Mouse (Mus musculus): ENCODE results near the gene Fastkd3. TPM values are rescaled to one million over a fixed set of nuclear protein-coding genes. Genes with fewer than 3 reads are reported as not detected.

Fastkd3 gene
- polyA plus RNA-seq, 1 experiment from 2014 or later, result 38.4 TPM

DNA sequence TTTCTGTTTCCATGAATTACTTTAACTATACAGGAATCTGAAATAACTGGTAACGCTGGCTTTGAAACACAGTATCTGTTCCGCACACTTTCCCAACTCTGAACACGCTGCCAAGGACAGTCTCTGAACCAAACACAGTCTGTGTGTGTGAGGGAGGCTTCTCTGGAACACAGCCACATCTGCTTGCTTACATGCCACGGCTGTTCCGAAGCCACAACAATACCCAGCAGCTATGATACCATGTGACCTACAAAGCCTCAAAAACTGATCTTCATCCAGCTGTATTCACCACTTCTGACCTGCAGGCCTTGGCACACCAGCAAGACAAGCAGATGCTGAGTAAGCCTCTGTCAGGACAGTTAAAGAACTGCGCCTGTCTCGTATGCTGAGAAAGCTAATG, 4.1 kb upstream of the Fastkd3 start:
- no peak for ATAC-seq (ENCODE audit: low FRiP score)
- Histone ChIP-seq H3K27ac (ENCODE audit: low read depth, low read length) (no peak overlapping the region), H3K4me3 (ENCODE audit: low read depth, low read length) (no peak overlapping the region), H3K36me3 (ENCODE audit: control insufficient read depth, insufficient read depth, low read length) (0 out of 2 replicates have a peak, but pooled peaks cover 2% of the 10 kb centered on the region), H3K4me2 (replicated peaks; ENCODE audit: low read depth, low read length) (no peak overlapping the region), H3K27me3 (ENCODE audit: control insufficient read depth, insufficient read depth, low read length) (no peaks in the 10 kb centered on the region), H3K9ac (ENCODE audit: low read depth, low read length) (no peak overlapping the region), H3K9me3 (ENCODE audit: control insufficient read depth, low read length) (no peaks in the 10 kb centered on the region), H3K4me1 (replicated peaks; ENCODE audit: control insufficient read depth, insufficient read depth, low read length) (no peaks in the 10 kb centered on the region)
- DNase-seq (ENCODE audit: low spot score), result no peak
- WGBS, result 91% methylated on average over 7 of the region's 7 CpGs

DNA sequence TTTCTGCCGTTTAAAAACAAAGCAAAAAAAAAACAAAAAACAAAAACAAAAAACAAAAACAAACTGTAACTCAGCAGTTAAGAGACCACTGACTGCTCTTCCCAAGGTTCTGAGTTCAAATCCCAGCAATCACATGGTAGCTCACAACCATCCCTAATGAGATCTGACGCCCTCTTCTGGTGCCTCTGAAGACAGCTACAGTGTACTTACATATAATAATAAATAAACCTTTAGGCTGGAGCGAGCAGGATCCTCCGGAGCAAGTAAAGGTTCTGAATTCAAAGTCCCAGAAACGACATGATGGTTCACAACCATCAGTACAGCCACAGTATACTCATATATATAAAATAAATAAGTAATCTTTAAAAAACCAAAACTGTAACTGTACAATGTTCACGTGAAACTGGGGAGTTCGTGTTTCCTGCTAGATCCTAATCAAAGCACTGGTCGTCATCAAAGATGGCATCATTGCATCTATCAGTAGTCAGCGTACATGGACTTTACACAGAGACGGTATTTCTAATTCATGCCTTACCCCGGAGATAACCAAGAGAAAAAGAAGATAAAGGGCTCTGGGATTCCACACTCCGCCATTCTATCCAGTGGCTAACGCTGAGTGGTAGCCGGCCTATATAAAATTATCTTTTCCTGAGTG, 821 bp upstream of the Fastkd3 start:
- no peak for DNase-seq (ENCODE audit: low spot score)
- H3K27ac ChIP-seq (ENCODE audit: low read depth, low read length), result no peak overlapping the region
- peak overlapping the region; percentile 82 for H3K9ac ChIP-seq (ENCODE audit: low read depth, low read length)
- WGBS, result 28% methylated on average over 14 of the region's 14 CpGs
- no peaks in the 10 kb centered on the region for H3K4me1 ChIP-seq (replicated peaks; ENCODE audit: control insufficient read depth, insufficient read depth, low read length)
- no peaks in the 10 kb centered on the region for H3K9me3 ChIP-seq (ENCODE audit: control insufficient read depth, low read length)
- peak overlapping the region; percentile 76 for H3K4me2 ChIP-seq (replicated peaks; ENCODE audit: low read depth, low read length)
- peak overlapping the region; percentile 70 for H3K4me3 ChIP-seq (ENCODE audit: low read depth, low read length)
- ATAC-seq (ENCODE audit: low FRiP score), result no peak; the same call in 1 of the 2 replicates
- no peaks in the 10 kb centered on the region for H3K27me3 ChIP-seq (ENCODE audit: control insufficient read depth, insufficient read depth, low read length)
- no peaks in the 10 kb centered on the region for H3K36me3 ChIP-seq (ENCODE audit: control insufficient read depth, insufficient read depth, low read length)

- no peak; the same call in 1 of the 2 replicates for ATAC-seq (ENCODE audit: low FRiP score)
- Histone ChIP-seq H3K27ac (ENCODE audit: low read depth, low read length) (no peak overlapping the region), H3K9me3 (ENCODE audit: control insufficient read depth, low read length) (no peaks in the 10 kb centered on the region)
These were observed 415 bp downstream of the Fastkd3 start for GRCm38 (mm10) chr13:68582517-68582780.

DNA sequence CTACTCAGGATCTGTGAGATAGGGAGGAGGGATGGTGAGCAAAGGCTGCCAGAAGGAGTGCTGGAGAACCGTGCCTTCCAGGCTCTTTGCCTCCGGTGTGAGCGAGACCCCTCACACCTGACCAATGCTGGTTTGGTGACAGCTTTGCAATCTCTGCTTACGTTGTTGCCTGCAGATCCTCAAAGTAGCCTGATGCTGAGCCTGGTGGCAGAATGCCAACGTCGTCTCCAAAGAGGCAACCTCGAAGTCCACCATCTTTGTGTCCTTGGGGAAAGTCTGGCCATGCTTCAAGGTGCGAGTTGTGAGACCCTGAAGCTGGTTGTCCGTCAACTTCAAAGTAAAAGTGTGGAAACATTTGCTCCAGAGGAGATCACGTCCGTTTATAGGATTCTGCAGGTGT, 1.9 kb downstream of the Fastkd3 start:
- DNase-seq (ENCODE audit: low spot score), result no peak
- no peak overlapping the region for H3K4me2 ChIP-seq (replicated peaks; ENCODE audit: low read depth, low read length)
- ATAC-seq (ENCODE audit: low FRiP score), result no peak
- H3K27ac ChIP-seq (ENCODE audit: low read depth, low read length), result no peak overlapping the region
- H3K27me3 ChIP-seq (ENCODE audit: control insufficient read depth, insufficient read depth, low read length), result no peaks in the 10 kb centered on the region
- H3K9me3 ChIP-seq (ENCODE audit: control insufficient read depth, low read length), result no peaks in the 10 kb centered on the region
- 0 out of 2 replicates have a peak, but pooled peaks cover 2% of the 10 kb centered on the region for H3K36me3 ChIP-seq (ENCODE audit: control insufficient read depth, insufficient read depth, low read length)
- H3K9ac ChIP-seq (ENCODE audit: low read depth, low read length), result no peak overlapping the region
- no peak overlapping the region for H3K4me3 ChIP-seq (ENCODE audit: low read depth, low read length)
- H3K4me1 ChIP-seq (replicated peaks; ENCODE audit: control insufficient read depth, insufficient read depth, low read length), result no peaks in the 10 kb centered on the region
- 95% methylated on average over 11 of the region's 11 CpGs for WGBS

More at GRCm38 (mm10) chr13:68582517-68582780, 415 bp downstream of the Fastkd3 start:
- under 1% methylated on average over 11 of the region's 11 CpGs for WGBS
- DNase-seq (ENCODE audit: low spot score), result no peak
- no peaks in the 10 kb centered on the region for H3K4me1 ChIP-seq (replicated peaks; ENCODE audit: control insufficient read depth, insufficient read depth, low read length)
- peak overlapping the region; percentile 70 for H3K4me3 ChIP-seq (ENCODE audit: low read depth, low read length)
- peak overlapping the region; percentile 76 for H3K4me2 ChIP-seq (replicated peaks; ENCODE audit: low read depth, low read length)
- H3K27me3 ChIP-seq (ENCODE audit: control insufficient read depth, insufficient read depth, low read length), result no peaks in the 10 kb centered on the region
- no peaks in the 10 kb centered on the region for H3K36me3 ChIP-seq (ENCODE audit: control insufficient read depth, insufficient read depth, low read length)
- peak overlapping the region; percentile 82 for H3K9ac ChIP-seq (ENCODE audit: low read depth, low read length)

DNA sequence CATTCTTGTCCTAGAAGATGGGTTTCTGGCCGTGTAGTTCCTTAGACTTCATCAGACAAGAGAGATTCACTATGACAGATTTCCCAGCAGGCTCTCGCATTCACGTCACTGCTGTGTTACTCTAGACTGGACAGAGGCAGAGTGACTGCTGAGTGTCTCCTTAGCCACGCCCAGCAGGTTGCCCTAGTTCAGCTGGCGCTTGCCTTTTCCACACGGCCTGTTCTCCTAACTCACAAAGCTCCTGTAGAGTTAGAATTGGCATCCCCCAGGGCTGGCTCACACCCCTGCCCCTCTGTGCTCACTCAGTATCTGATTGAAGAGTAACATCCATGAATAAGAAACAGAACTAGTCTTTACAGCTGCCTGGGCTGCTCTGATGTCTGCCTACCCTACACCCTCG, 3.4 kb downstream of the Fastkd3 start:
- Histone ChIP-seq H3K36me3 (ENCODE audit: control insufficient read depth, insufficient read depth, low read length) (0 out of 2 replicates have a peak, but pooled peaks cover 6% of the 10 kb centered on the region), H3K4me3 (ENCODE audit: low read depth, low read length) (no peak overlapping the region), H3K4me1 (replicated peaks; ENCODE audit: control insufficient read depth, insufficient read depth, low read length) (no peaks in the 10 kb centered on the region), H3K27me3 (ENCODE audit: control insufficient read depth, insufficient read depth, low read length) (no peaks in the 10 kb centered on the region), H3K9me3 (ENCODE audit: control insufficient read depth, low read length) (no peaks in the 10 kb centered on the region), H3K4me2 (replicated peaks; ENCODE audit: low read depth, low read length) (no peak overlapping the region), H3K27ac (ENCODE audit: low read depth, low read length) (no peak overlapping the region), H3K9ac (ENCODE audit: low read depth, low read length) (no peak overlapping the region)
- 92% methylated on average over 7 of the region's 7 CpGs for WGBS
- ATAC-seq (ENCODE audit: low FRiP score) (no peak), DNase-seq (ENCODE audit: low spot score) (no peak)

DNA sequence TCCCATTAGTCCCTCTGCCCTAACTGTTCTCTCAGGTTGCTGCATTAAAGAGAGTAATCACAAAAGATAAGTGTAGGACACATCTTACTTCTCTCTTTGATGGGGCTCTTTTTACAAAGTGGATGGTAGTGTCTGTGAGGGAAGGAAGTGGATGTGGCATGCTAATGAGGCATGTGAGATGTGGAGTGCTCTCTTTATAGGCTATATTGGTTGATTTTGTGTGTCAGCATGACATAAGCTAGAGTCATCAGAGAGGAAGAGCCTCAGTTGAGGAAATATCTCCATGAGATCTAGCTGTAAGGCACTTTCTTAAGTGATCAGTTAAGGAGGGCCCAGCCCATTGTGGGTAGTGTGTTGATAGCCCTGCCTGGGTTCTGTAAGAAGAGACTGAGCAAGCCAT, 6.3 kb downstream of the Fastkd3 start:
- no peak overlapping the region for H3K27ac ChIP-seq (ENCODE audit: low read depth, low read length)
- no peak for DNase-seq (ENCODE audit: low spot score)
- H3K27me3 ChIP-seq (ENCODE audit: control insufficient read depth, insufficient read depth, low read length), result no peaks in the 10 kb centered on the region
- no peaks in the 10 kb centered on the region for H3K9me3 ChIP-seq (ENCODE audit: control insufficient read depth, low read length)
- H3K4me3 ChIP-seq (ENCODE audit: low read depth, low read length), result no peak overlapping the region
- ATAC-seq (ENCODE audit: low FRiP score), result no peak
- H3K4me1 ChIP-seq (replicated peaks; ENCODE audit: control insufficient read depth, insufficient read depth, low read length), result no peaks in the 10 kb centered on the region
- no peak overlapping the region for H3K9ac ChIP-seq (ENCODE audit: low read depth, low read length)
- H3K36me3 ChIP-seq (ENCODE audit: control insufficient read depth, insufficient read depth, low read length), result 0 out of 2 replicates have a peak, but pooled peaks cover 6% of the 10 kb centered on the region
- H3K4me2 ChIP-seq (replicated peaks; ENCODE audit: low read depth, low read length), result no peak overlapping the region

- Histone ChIP-seq H3K9me3 (ENCODE audit: control insufficient read depth, low read length) (no peaks in the 10 kb centered on the region), H3K27me3 (ENCODE audit: control insufficient read depth, insufficient read depth, low read length) (no peaks in the 10 kb centered on the region), H3K4me3 (ENCODE audit: low read depth, low read length) (no peak overlapping the region), H3K4me1 (replicated peaks; ENCODE audit: control insufficient read depth, insufficient read depth, low read length) (no peaks in the 10 kb centered on the region), H3K36me3 (ENCODE audit: control insufficient read depth, insufficient read depth, low read length) (0 out of 2 replicates have a peak, but pooled peaks cover 5% of the 10 kb centered on the region), H3K4me2 (replicated peaks; ENCODE audit: low read depth, low read length) (no peak overlapping the region), H3K9ac (ENCODE audit: low read depth, low read length) (no peak overlapping the region), H3K27ac (ENCODE audit: low read depth, low read length) (no peak overlapping the region)
- no peak; the same call in 1 of the 2 replicates for ATAC-seq (ENCODE audit: low FRiP score)
- DNase-seq (ENCODE audit: low spot score), result peak; percentile 40
- 83% methylated on average over 1 of the region's 1 CpGs for WGBS
These were observed 11.8 kb downstream of the Fastkd3 start for GRCm38 (mm10) chr13:68593797-68594196.

- no peak within 1 kb of the TSS for H3K27ac ChIP-seq (ENCODE audit: low read depth, low read length)
- H3K27me3 ChIP-seq (ENCODE audit: control insufficient read depth, insufficient read depth, low read length), result no peaks in the 10 kb centered on the region
- H3K4me2 ChIP-seq (replicated peaks; ENCODE audit: low read depth, low read length), result peak within 1 kb of the TSS; percentile 30
- WGBS, result 19% methylated on average over 10 of the region's 10 CpGs
- no peak within 1 kb of the TSS for H3K4me3 ChIP-seq (ENCODE audit: low read depth, low read length)
- no peak for DNase-seq (ENCODE audit: low spot score)
- H3K9ac ChIP-seq (ENCODE audit: low read depth, low read length), result no peak within 1 kb of the TSS
- no peaks in the 10 kb centered on the region for H3K36me3 ChIP-seq (ENCODE audit: control insufficient read depth, insufficient read depth, low read length)
- no peaks in the 10 kb centered on the region for H3K9me3 ChIP-seq (ENCODE audit: control insufficient read depth, low read length)
- H3K4me1 ChIP-seq (replicated peaks; ENCODE audit: control insufficient read depth, insufficient read depth, low read length), result no peaks in the 10 kb centered on the region
- 0 out of 2 replicates have a peak, but pooled peaks have one; percentile 21 for ATAC-seq (ENCODE audit: low FRiP score)
These were observed 15.2 kb downstream of the Fastkd3 start, which contains the start of gene 1700001L19Rik for GRCm38 (mm10) chr13:68597199-68597598. 1700001L19Rik (plus strand) TSS chr13:68597421.

GRCm38 (mm10) chr13:68597667-68598066, 15.6 kb downstream of the Fastkd3 start:
- Histone ChIP-seq H3K4me1 (replicated peaks; ENCODE audit: control insufficient read depth, insufficient read depth, low read length) (no peaks in the 10 kb centered on the region), H3K27ac (ENCODE audit: low read depth, low read length) (no peak overlapping the region), H3K4me2 (replicated peaks; ENCODE audit: low read depth, low read length) (peak overlapping the region; percentile 30), H3K4me3 (ENCODE audit: low read depth, low read length) (no peak overlapping the region), H3K27me3 (ENCODE audit: control insufficient read depth, insufficient read depth, low read length) (no peaks in the 10 kb centered on the region), H3K9me3 (ENCODE audit: control insufficient read depth, low read length) (no peaks in the 10 kb centered on the region), H3K36me3 (ENCODE audit: control insufficient read depth, insufficient read depth, low read length) (no peaks in the 10 kb centered on the region), H3K9ac (ENCODE audit: low read depth, low read length) (no peak overlapping the region)
- 16% methylated on average over 13 of the region's 13 CpGs for WGBS
- no peak for DNase-seq (ENCODE audit: low spot score)
- ATAC-seq (ENCODE audit: low FRiP score), result peak; percentile 46; the same call in 1 of the 2 replicates

All from hindbrain, embryonic 11.5 days (tissue).